Mouse (Mus musculus) heart, embryonic 15.5 days (tissue): ENCODE measurements at regions not wholly inside any gene's neighbourhood (a gene's known extent, or its start where the extent isn't known, plus 50 kb on each side); places are given as distances from the start of the nearest gene placed in this dataset.

Source experiments
- ATAC-seq: fragments of 200-750 bp; cut with Nextera tagmentation; replicated peaks from 2 replicates; pipeline ENCODE4 v1.8.0; 2017; ENCODE audit warnings: low read depth, moderate TSS enrichment; ENCODE audit not compliant: insufficient number of reproducible peaks, insufficient read depth, low FRiP score
- H3K27ac ChIP-seq: fragments of 300-500 bp; sonication (generic); 2 replicates; pipeline ENCODE4 v1.5.1; 2015; ENCODE audit warnings: mild to moderate bottlenecking, inconsistent platforms
- H3K27me3 ChIP-seq: fragments of 300-500 bp; sonication (generic); 2 replicates; pipeline ENCODE4 v1.6.1; 2015; ENCODE audit warnings: inconsistent platforms
- H3K36me3 ChIP-seq: fragments of 300-500 bp; sonication (generic); 2 replicates; pipeline ENCODE4 v1.6.1; 2015; ENCODE audit warnings: mild to moderate bottlenecking, inconsistent platforms
- H3K4me1 ChIP-seq: fragments of 300-500 bp; sonication (generic); replicated peaks from 2 replicates; pipeline ENCODE4 v1.6.1; 2015; ENCODE audit warnings: inconsistent platforms
- H3K4me2 ChIP-seq: fragments of 300-500 bp; sonication (generic); 2 replicates; pipeline ENCODE4 v1.6.1; 2015; ENCODE audit warnings: inconsistent platforms, mild to moderate bottlenecking, moderate library complexity
- H3K4me3 ChIP-seq: fragments of 300-500 bp; sonication (generic); 2 replicates; pipeline ENCODE4 v1.5.1; 2015; ENCODE audit warnings: mild to moderate bottlenecking, inconsistent platforms
- H3K9ac ChIP-seq: fragments of 300-500 bp; sonication (generic); 2 replicates; pipeline ENCODE4 v1.6.1; 2015; ENCODE audit warnings: mild to moderate bottlenecking, inconsistent platforms
- H3K9me3 ChIP-seq: fragments of 300-500 bp; sonication (generic); replicated peaks from 2 replicates; pipeline ENCODE4 v1.6.1; 2016; ENCODE audit warnings: inconsistent platforms
- WGBS: fragments of 180-500 bp; shearing (Covaris S2); methylation state at CpG from one replicate; pipeline ENCODE4 v1.1.7; 2015; ENCODE audit warnings: mixed read lengths; 5-methylcytosine and 5-hydroxymethylcytosine counted together
- microRNA-seq: library from miRNA; unstranded; fragments of <30 nt; microRNA quantifications from one replicate; pipeline ENCODE4, GENCODE M21; 2016

DNA sequence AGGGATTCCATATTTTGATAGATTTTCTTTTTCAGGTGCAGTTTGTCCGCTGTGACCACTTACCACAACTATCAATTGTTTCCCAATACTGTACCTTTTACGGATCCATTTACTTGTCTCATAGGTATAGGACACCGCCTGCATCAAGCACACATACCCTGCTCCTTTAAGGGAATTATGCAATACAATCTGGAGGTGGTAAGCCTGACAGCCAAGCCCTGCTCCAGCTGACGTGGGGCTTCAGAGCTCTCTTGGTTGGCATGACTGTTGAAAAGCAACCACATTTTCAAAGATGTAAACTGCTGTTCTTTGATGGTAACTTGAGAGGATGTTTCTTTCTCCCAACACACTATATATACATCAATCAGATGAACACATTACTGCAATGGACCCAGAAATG lies 288.2 kb downstream of the Lrig3 start:
- H3K4me2 ChIP-seq: no peak overlapping the region
- H3K27ac ChIP-seq: no peak overlapping the region
- H3K4me3 ChIP-seq: no peak overlapping the region
- no peaks in the 10 kb centered on the region for H3K27me3 ChIP-seq
- H3K4me1 ChIP-seq: no peaks in the 10 kb centered on the region
- no peak for ATAC-seq
- no peaks in the 10 kb centered on the region for H3K9me3 ChIP-seq
- no peaks in the 10 kb centered on the region for H3K36me3 ChIP-seq
- WGBS: 76% methylated on average over 4 of the region's 4 CpGs
- no peak overlapping the region for H3K9ac ChIP-seq

- no peaks in the 10 kb centered on the region for H3K4me1 ChIP-seq
- no peak overlapping the region for H3K4me3 ChIP-seq
- H3K9me3 ChIP-seq: no peaks in the 10 kb centered on the region
- no peak overlapping the region for H3K9ac ChIP-seq
- no peaks in the 10 kb centered on the region for H3K27me3 ChIP-seq
- no peak for ATAC-seq
- WGBS: 50% methylated on average over 12 of the region's 12 CpGs
- peak overlapping the region; percentile 43 for H3K4me2 ChIP-seq
- no peak overlapping the region for H3K27ac ChIP-seq
- no peaks in the 10 kb centered on the region for H3K36me3 ChIP-seq
Observed at GRCm38 (mm10) chr10:126249176-126249575, 283.2 kb downstream of the Lrig3 start.

GRCm38 (mm10) chr10:126243051-126243450 lies 277.1 kb downstream of the Lrig3 start:
- Histone ChIP-seq H3K9ac (no peak overlapping the region), H3K4me3 (no peak overlapping the region), H3K27me3 (no peaks in the 10 kb centered on the region), H3K4me2 (no peak overlapping the region), H3K27ac (no peak overlapping the region), H3K36me3 (no peaks in the 10 kb centered on the region), H3K4me1 (no peaks in the 10 kb centered on the region), H3K9me3 (no peaks in the 10 kb centered on the region)
- no peak for ATAC-seq
- WGBS: 91% methylated on average over 7 of the region's 7 CpGs

DNA sequence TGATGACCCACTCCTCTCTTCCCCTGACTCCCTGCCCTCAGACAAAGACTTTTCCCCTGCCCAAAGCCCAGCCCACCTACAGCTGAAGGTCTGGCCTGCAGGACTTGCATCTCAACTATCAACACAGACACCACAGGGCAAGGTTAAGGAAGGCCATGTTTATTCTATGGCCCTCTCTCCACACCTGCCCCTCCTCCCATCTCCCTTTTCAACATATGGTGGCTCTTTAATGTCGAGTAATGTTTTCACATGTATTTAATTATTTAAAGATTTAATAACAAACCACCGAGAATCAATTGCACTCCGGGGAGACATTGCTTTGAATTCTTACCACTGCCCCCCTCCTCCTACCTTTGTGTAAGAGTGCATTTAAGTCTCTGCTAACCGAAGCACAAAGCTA lies 273.6 kb downstream of the Lrig3 start:
- WGBS: 57% methylated on average over 4 of the region's 4 CpGs
- Histone ChIP-seq H3K4me3 (no peak overlapping the region), H3K36me3 (no peaks in the 10 kb centered on the region), H3K27me3 (no peaks in the 10 kb centered on the region), H3K4me1 (no peaks in the 10 kb centered on the region), H3K27ac (no peak overlapping the region), H3K9me3 (no peaks in the 10 kb centered on the region), H3K4me2 (no peak overlapping the region), H3K9ac (no peak overlapping the region)
- no peak for ATAC-seq

Small RNA genes lying in the stretch of these regions (microRNA-seq; reads per million reads assigned to microRNA genes)
- 57.4 reads per million, percentile 44 among the genes with 10 or more reads in this experiment for gene Mir378d
